Mouse (Mus musculus) myocyte (in vitro differentiated cells): ENCODE data around the gene Vinac1.

Experiments used
- CEBPB ChIP-seq: IDR thresholded peaks from 2 replicates; pipeline ENCODE4 v1.6.1; 2011; ENCODE audit warnings: mild to moderate bottlenecking, moderate library complexity; ENCODE audit not compliant: poor library complexity, insufficient read depth, severe bottlenecking
- E2F4 ChIP-seq: IDR thresholded peaks from one replicate; pipeline ENCODE4 v1.6.1; 2011; ENCODE audit warnings: mild to moderate bottlenecking, control low read depth, moderate library complexity; ENCODE audit not compliant: insufficient read depth
- MAX ChIP-seq: IDR thresholded peaks from one replicate; pipeline ENCODE4 v1.6.1; 2011; ENCODE audit warnings: low read depth, mild to moderate bottlenecking, control low read depth
- MYOD1 ChIP-seq, 3 experiments: IDR thresholded peaks; one replicate each; pipeline ENCODE4 v1.6.1; 2011; ENCODE audit warnings: control low read depth in 2 of 3, low read depth in 2 of 3, mild to moderate bottlenecking in 2 of 3, moderate library complexity in 1 of 3; ENCODE audit not compliant: insufficient read length in 2 of 3, control insufficient read depth in 1 of 3
- MYOG ChIP-seq, 3 experiments: IDR thresholded peaks; one replicate each; pipeline ENCODE4 v1.6.1; 2011; ENCODE audit warnings: control low read depth in 2 of 3, low read depth in 2 of 3, mild to moderate bottlenecking in 2 of 3; ENCODE audit not compliant: insufficient read length in 2 of 3, control insufficient read depth in 1 of 3, insufficient read depth in 1 of 3
- POLR2A ChIP-seq: IDR thresholded peaks from one replicate; pipeline ENCODE4 v1.6.1; 2011; ENCODE audit warnings: low read depth, mild to moderate bottlenecking, control low read depth, moderate library complexity; ENCODE audit not compliant: insufficient read length
- POLR2AphosphoS2 ChIP-seq: IDR thresholded peaks from one replicate; pipeline ENCODE4 v1.6.1; 2011; ENCODE audit warnings: low read depth, control low read depth; ENCODE audit not compliant: insufficient read length
- REST ChIP-seq: IDR thresholded peaks from one replicate; pipeline ENCODE4 v1.6.1; 2011; ENCODE audit warnings: mild to moderate bottlenecking, control low read depth, moderate library complexity; ENCODE audit not compliant: insufficient read depth, insufficient read length
- SRF ChIP-seq: IDR thresholded peaks from one replicate; pipeline ENCODE4 v1.6.1; 2011; ENCODE audit warnings: low read depth; ENCODE audit not compliant: control insufficient read depth, insufficient read length
- TCF12 ChIP-seq: IDR thresholded peaks from one replicate; pipeline ENCODE4 v1.6.1; 2011; ENCODE audit warnings: mild to moderate bottlenecking, control low read depth; ENCODE audit not compliant: poor library complexity, insufficient read depth, severe bottlenecking
- TCF3 ChIP-seq: IDR thresholded peaks from one replicate; pipeline ENCODE4 v1.6.1; 2011; ENCODE audit warnings: low read depth, control low read depth; ENCODE audit not compliant: insufficient read length
- USF1 ChIP-seq: IDR thresholded peaks from one replicate; pipeline ENCODE4 v1.6.1; 2011; ENCODE audit warnings: low read depth, mild to moderate bottlenecking, control low read depth, moderate library complexity

DNA sequence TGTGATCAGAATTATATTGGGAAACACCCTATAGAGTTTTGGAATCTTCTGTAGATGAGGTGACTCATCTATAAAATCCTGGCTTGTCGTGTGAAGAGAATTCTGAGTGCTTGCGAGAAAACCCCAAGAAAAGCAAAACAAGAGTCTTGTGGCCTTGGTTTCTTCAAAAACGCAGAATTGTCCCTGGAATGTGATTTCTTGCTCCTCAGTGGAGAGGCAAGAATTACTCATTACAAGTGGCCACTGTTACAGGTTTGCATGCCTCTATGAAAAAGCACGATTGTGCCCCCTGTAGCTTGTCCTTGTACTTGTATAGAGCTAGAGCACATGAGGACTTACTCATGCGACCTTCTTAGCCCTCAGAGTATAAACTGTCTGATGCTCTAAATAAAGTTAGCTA lies 12.6 kb downstream of the Vinac1 start:
- no peak for TF ChIP-seq POLR2A
- no peak for TF ChIP-seq MYOG (IDR thresholded peaks at IDR 0.05; ENCODE audit: control insufficient read depth in 1 of 3, insufficient read depth in 1 of 3, insufficient read length in 2 of 3, low read depth in 2 of 3)
- no peak for TF ChIP-seq MYOD1 (IDR thresholded peaks at IDR 0.05; ENCODE audit: control insufficient read depth in 1 of 3, insufficient read length in 2 of 3, low read depth in 2 of 3)
- TF ChIP-seq CEBPB = no peak
- no peak for TF ChIP-seq POLR2AphosphoS2
- no peak for TF ChIP-seq E2F4
- no peak for TF ChIP-seq USF1
- TF ChIP-seq TCF3 = no peak
- TF ChIP-seq TCF12 = no peak
- TF ChIP-seq MAX = no peak
- no peak for TF ChIP-seq SRF
- TF ChIP-seq REST = no peak
